ENCODE assay signal across 10 mouse cellular contexts in genomic region chr1:14464788-14465482, GRCm38 (mm10).
A peak's percentile ranks its signal among the peaks of the same experiment; 100 is the strongest.
DNase-seq lines count a peak whose midpoint lies in the region; ATAC-seq and TF ChIP-seq lines count a peak whose summit lies in the region.
"Had no signal": no experiment of that assay in that cellular context is flagged by ENCODE, and none has a peak within 500 bp of the region (broad histone marks: within the 10 kb centered on the region; RNA-seq: fewer than 3 reads in every experiment).

No protein-coding gene starts in this region.

- intact Hi-C loops in heart, postnatal 25 days (cut with DNase I) = no loop called here

- WGBS in kidney, embryonic 14.5 days = 4% methylated on average over 5 of the region's 5 CpGs
- WGBS in thymus, adult 2 months = 58% methylated on average over 5 of the region's 5 CpGs

- H3K9ac ChIP-seq in kidney, embryonic 14.5 days (ENCODE audit: low read depth, low read length) = no peak overlapping the region

- H3K4me1 ChIP-seq in kidney, embryonic 14.5 days (ENCODE audit: control insufficient read depth, insufficient read depth, low read length) = peaks cover 10% of the 10 kb centered on the region; the same call in 1 of the 2 replicates
- no peaks in the 10 kb centered on the region for H3K4me1 ChIP-seq in thymus, adult 2 months (replicated peaks; ENCODE audit: control insufficient read depth, insufficient read depth, low read length)

- peak; percentile 92 for DNase-seq in heart, adult 11 months
- DNase-seq in heart, postnatal 25 days (ENCODE audit: low spot score) = no peak
- peak; percentile 6 for DNase-seq in thymus, postnatal 4 days
- no peak for DNase-seq in thymus, adult 18-20 months
- no peak for DNase-seq in Muller cell, postnatal 12 days (ENCODE audit: inconsistent ontology term)
- DNase-seq in thymus, adult 2 months = no peak
- DNase-seq in layer of hippocampus, postnatal 36 days = no peak
- DNase-seq: right cerebral cortex, adult 18-20 months had no signal

- TF ChIP-seq CTCF in thymus, adult 2 months (IDR thresholded peaks at IDR 0.05; ENCODE audit: borderline replicate concordance, control insufficient read depth, extremely low read depth, insufficient read depth, low read length, poor library complexity) = no peak

- no peaks in the 10 kb centered on the region for H3K9me3 ChIP-seq in kidney, embryonic 14.5 days (ENCODE audit: control insufficient read depth, low read length)

- ATAC-seq in kidney, embryonic 14.5 days (ENCODE audit: low FRiP score, low TSS enrichment) = peak; percentile 95
- ATAC-seq: activated CD4-positive, CD25-positive, alpha-beta regulatory T cell, adult 4 months had no signal

- H3K27ac ChIP-seq in kidney, embryonic 14.5 days (ENCODE audit: low read depth, low read length) = peak overlapping the region; percentile 8; the same call in 1 of the 2 replicates
- H3K27ac ChIP-seq in thymus, adult 2 months (ENCODE audit: control insufficient read depth, insufficient read depth, low read length) = no peak overlapping the region

- H3K36me3 ChIP-seq in kidney, embryonic 14.5 days (ENCODE audit: control insufficient read depth, insufficient read depth, low read length) = no peaks in the 10 kb centered on the region
- H3K36me3 ChIP-seq in thymus, adult 2 months (ENCODE audit: control insufficient read depth, insufficient read depth, low read length) = no peaks in the 10 kb centered on the region

- H3K4me2 ChIP-seq in kidney, embryonic 14.5 days (replicated peaks; ENCODE audit: low read depth, low read length) = no peak overlapping the region

- H3K27me3 ChIP-seq in kidney, embryonic 14.5 days (ENCODE audit: control insufficient read depth, insufficient read depth, low read length) = no peaks in the 10 kb centered on the region
- H3K27me3 ChIP-seq in thymus, adult 2 months (ENCODE audit: control insufficient read depth, insufficient read depth, low read length) = no peaks in the 10 kb centered on the region

- no peak for TF ChIP-seq POLR2A in thymus, adult 2 months (IDR thresholded peaks at IDR 0.05; ENCODE audit: control insufficient read depth, extremely low read depth, insufficient read depth, low read length, poor library complexity)

- no peak overlapping the region for H3K4me3 ChIP-seq in kidney, embryonic 14.5 days (ENCODE audit: low read length)
- no peak overlapping the region for H3K4me3 ChIP-seq in thymus, adult 2 months (ENCODE audit: control insufficient read depth, insufficient read depth, low read length)

Comparison
In these comparisons a context has a peak if more than half of its experiments do, and no peak if none do; other contexts are left out.
1. DNase-seq: peak in heart, adult 11 months (single experiment) and thymus, postnatal 4 days (single experiment); none in heart, postnatal 25 days (single experiment), thymus, adult 18-20 months (0 of 2), Muller cell, postnatal 12 days (single experiment), thymus, adult 2 months (single experiment) and layer of hippocampus, postnatal 36 days (0 of 2).